Mouse (Mus musculus) midbrain, embryonic 14.5 days (tissue): Measurements from ENCODE around the gene Lamtor2. TPM values are rescaled to one million over a fixed set of nuclear protein-coding genes. Genes with fewer than 3 reads are reported as not detected.
"Not testable (repeated sequence)": the region's sequence is repeated elsewhere in the genome, so short reads cannot be mapped to it uniquely, and the experiment has no call there.

ENCODE experiments used
- ATAC-seq: fragments of 200-750 bp; cut with Nextera tagmentation; 2 replicates; pipeline ENCODE4 v1.8.0; 2017; ENCODE audit warnings: moderate number of reproducible peaks, moderate library complexity; ENCODE audit not compliant: low FRiP score, low TSS enrichment
- DNase-seq: peaks from one replicate; pipeline ENCODE4 v3.0.0-alpha.2; 2015
- H3K27ac ChIP-seq: fragments of 300-500 bp; sonication (generic); replicated peaks from 2 replicates; pipeline ENCODE4 v1.5.1; 2014; ENCODE audit warnings: mild to moderate bottlenecking, low read depth, low read length, moderate library complexity
- H3K27me3 ChIP-seq: fragments of 300-500 bp; sonication (generic); 2 replicates; pipeline ENCODE4 v1.6.1; 2014; ENCODE audit warnings: low read length, control low read depth, mixed read lengths; ENCODE audit not compliant: control insufficient read depth, insufficient read depth
- H3K36me3 ChIP-seq: fragments of 300-500 bp; sonication (generic); 2 replicates; pipeline ENCODE4 v1.6.1; 2014; ENCODE audit warnings: low read length, control low read depth; ENCODE audit not compliant: control insufficient read depth, insufficient read depth
- H3K4me1 ChIP-seq: fragments of 300-500 bp; sonication (generic); 2 replicates; pipeline ENCODE4 v1.6.1; 2014; ENCODE audit warnings: mild to moderate bottlenecking, antibody characterized with exemption, low read length, control low read depth; ENCODE audit not compliant: control insufficient read depth, insufficient read depth
- H3K4me2 ChIP-seq: fragments of 300-500 bp; sonication (generic); 2 replicates; pipeline ENCODE4 v1.6.1; 2014; ENCODE audit warnings: mild to moderate bottlenecking, low read length, moderate library complexity
- H3K4me3 ChIP-seq: fragments of 300-500 bp; sonication (generic); replicated peaks from 2 replicates; pipeline ENCODE4 v1.5.1; 2014; ENCODE audit warnings: low read depth, low read length
- H3K9ac ChIP-seq: fragments of 300-500 bp; sonication (generic); replicated peaks from 2 replicates; pipeline ENCODE4 v1.6.1; 2014; ENCODE audit warnings: mild to moderate bottlenecking, low read length, moderate library complexity
- H3K9me3 ChIP-seq: fragments of 300-500 bp; sonication (generic); 2 replicates; pipeline ENCODE4 v1.6.1; 2016; ENCODE audit warnings: low read length, control low read depth, mixed read lengths; ENCODE audit not compliant: control insufficient read depth
- WGBS: fragments of 180-500 bp; shearing (Covaris S2); extraction: QIAGEN DNeasy Blood & Tissue Kit; methylation state at CpG from one replicate; pipeline ENCODE4 v1.1.7; 2014; 5-methylcytosine and 5-hydroxymethylcytosine counted together
- polyA plus RNA-seq: library from polyadenylated mRNA; unstranded; fragments of >200 nt; fragmentation: Nextera tagmentation; extraction: Ambion mirVana; gene quantifications from 2 replicates; pipeline ENCODE4 v1.2.1, GENCODE M21; 2014

The Lamtor2 gene
- polyA plus RNA-seq = 93.4 and 154 TPM in 2 replicates

- Histone ChIP-seq H3K4me2 (peak within 1 kb of the TSS; percentile 91), H3K27ac (peak within 1 kb of the TSS; percentile 93), H3K4me3 (peak within 1 kb of the TSS; percentile 91), H3K4me1 (peaks cover 14% of the 10 kb centered on the region), H3K9ac (peak within 1 kb of the TSS; percentile 88), H3K9me3 (no peaks in the 10 kb centered on the region), H3K27me3 (no peaks in the 10 kb centered on the region), H3K36me3 (peaks cover 22% of the 10 kb centered on the region)
- DNase-seq = peak; percentile 99
- WGBS = under 1% methylated on average over 48 of the region's 48 CpGs
- ATAC-seq = peak; percentile 87
Observed at GRCm38 (mm10) chr3:88552676-88553524, at the start of gene Lamtor2. Gene Lamtor2 (minus strand): TSS chr3:88553074.

GRCm38 (mm10) chr3:88602466-88602865 lies 49.6 kb upstream of the Lamtor2 start:
- peaks cover 3% of the 10 kb centered on the region; the same call in 1 of the 2 replicates for H3K4me1 ChIP-seq
- WGBS = 65% methylated on average over 4 of the region's 4 CpGs
- no peak overlapping the region for H3K27ac ChIP-seq
- DNase-seq (no peak), ATAC-seq (no peak)
- no peak overlapping the region for H3K4me2 ChIP-seq
- no peaks in the 10 kb centered on the region for H3K9me3 ChIP-seq
- no peaks in the 10 kb centered on the region for H3K36me3 ChIP-seq
- no peaks in the 10 kb centered on the region for H3K27me3 ChIP-seq
- no peak overlapping the region for H3K4me3 ChIP-seq
- H3K9ac ChIP-seq = no peak overlapping the region

GRCm38 (mm10) chr3:88596547-88596946 lies 43.7 kb upstream of the Lamtor2 start:
- ATAC-seq = not testable (repeated sequence)

GRCm38 (mm10) chr3:88593893-88594580 lies 41.2 kb upstream of the Lamtor2 start:
- 68% methylated on average over 10 of the region's 10 CpGs for WGBS
- no peaks in the 10 kb centered on the region for H3K9me3 ChIP-seq
- no peaks in the 10 kb centered on the region for H3K27me3 ChIP-seq
- no peaks in the 10 kb centered on the region for H3K4me1 ChIP-seq
- ATAC-seq (no peak), DNase-seq (no peak)
- peaks cover 3% of the 10 kb centered on the region; the same call in 1 of the 2 replicates for H3K36me3 ChIP-seq
- no peak overlapping the region for H3K4me3 ChIP-seq
- H3K9ac ChIP-seq = no peak overlapping the region
- no peak overlapping the region for H3K27ac ChIP-seq
- no peak overlapping the region for H3K4me2 ChIP-seq

More at GRCm38 (mm10) chr3:88596547-88596946, 43.7 kb upstream of the Lamtor2 start:
- H3K9me3 ChIP-seq, H3K4me2 ChIP-seq, H3K27me3 ChIP-seq, H3K4me3 ChIP-seq, H3K36me3 ChIP-seq, DNase-seq, H3K27ac ChIP-seq, H3K9ac ChIP-seq, H3K4me1 ChIP-seq: not testable (repeated sequence)
- 85% methylated on average over 4 of the region's 4 CpGs for WGBS

GRCm38 (mm10) chr3:88592942-88593576 lies 40.2 kb upstream of the Lamtor2 start:
- H3K4me3 ChIP-seq = no peak overlapping the region
- H3K9ac ChIP-seq = no peak overlapping the region
- 75% methylated on average over 10 of the region's 10 CpGs for WGBS
- no peak overlapping the region for H3K4me2 ChIP-seq
- ATAC-seq (no peak), DNase-seq (no peak)
- peaks cover 12% of the 10 kb centered on the region for H3K36me3 ChIP-seq
- no peaks in the 10 kb centered on the region for H3K9me3 ChIP-seq
- H3K27me3 ChIP-seq = no peaks in the 10 kb centered on the region
- H3K27ac ChIP-seq = no peak overlapping the region
- no peaks in the 10 kb centered on the region for H3K4me1 ChIP-seq

- Histone ChIP-seq H3K4me1 (no peaks in the 10 kb centered on the region), H3K9ac (no peak overlapping the region), H3K27me3 (no peaks in the 10 kb centered on the region), H3K36me3 (peaks cover 21% of the 10 kb centered on the region), H3K9me3 (no peaks in the 10 kb centered on the region), H3K4me3 (no peak overlapping the region), H3K27ac (no peak overlapping the region), H3K4me2 (no peak overlapping the region)
- ATAC-seq (no peak; the same call in 1 of the 2 replicates), DNase-seq (peak; percentile 90)
- WGBS = 31% methylated on average over 9 of the region's 9 CpGs
Observed at GRCm38 (mm10) chr3:88591950-88592731, 39.3 kb upstream of the Lamtor2 start.

DNA sequence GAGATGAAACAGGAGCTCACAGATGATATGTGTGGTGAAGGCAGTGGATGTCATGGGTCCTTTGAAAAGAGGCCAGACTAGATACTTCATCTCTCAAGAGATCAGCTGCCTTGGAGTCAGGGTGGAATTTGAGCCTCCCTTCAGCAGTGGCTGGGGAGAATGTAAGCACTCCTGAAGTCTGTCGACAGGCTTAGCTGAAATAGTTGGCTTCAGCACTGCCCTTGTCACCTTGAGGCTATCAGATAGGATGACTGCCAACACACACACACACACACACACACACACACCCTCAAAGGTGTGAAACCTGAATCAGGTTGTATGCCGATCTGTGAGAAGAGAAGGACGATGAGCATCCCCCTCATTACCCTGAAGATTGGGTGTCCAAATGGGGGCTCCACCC lies 38.2 kb upstream of the Lamtor2 start:
- WGBS = 49% methylated on average over 3 of the region's 3 CpGs
- no peak overlapping the region for H3K4me3 ChIP-seq
- no peaks in the 10 kb centered on the region for H3K4me1 ChIP-seq
- peaks cover 32% of the 10 kb centered on the region for H3K36me3 ChIP-seq
- H3K9me3 ChIP-seq = no peaks in the 10 kb centered on the region
- no peak for DNase-seq
- H3K9ac ChIP-seq = no peak overlapping the region
- H3K4me2 ChIP-seq = no peak overlapping the region
- no peak for ATAC-seq
- H3K27me3 ChIP-seq = no peaks in the 10 kb centered on the region
- H3K27ac ChIP-seq = no peak overlapping the region

DNA sequence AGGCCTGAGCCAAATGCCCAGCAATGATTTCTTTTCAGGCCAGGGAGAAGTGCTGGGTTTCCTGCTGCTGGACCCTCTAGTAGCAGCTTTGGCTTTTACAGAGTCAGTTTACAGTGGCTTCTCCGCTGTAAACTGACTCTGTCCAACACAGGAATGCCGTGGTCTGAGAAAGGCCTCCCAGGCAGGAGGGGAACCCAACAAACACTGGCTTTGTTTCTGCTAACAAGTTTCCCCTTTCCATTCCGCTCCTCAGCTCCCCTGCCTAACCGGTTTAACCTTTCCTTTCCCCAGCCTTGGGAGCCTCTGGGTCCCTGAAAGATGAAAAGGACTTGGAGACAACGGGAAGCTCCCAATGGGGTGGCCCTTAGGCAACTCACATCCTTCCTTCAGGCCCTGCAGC lies 37.4 kb upstream of the Lamtor2 start:
- no peak for DNase-seq
- no peak for ATAC-seq
- H3K4me1 ChIP-seq = no peaks in the 10 kb centered on the region
- H3K27me3 ChIP-seq = no peaks in the 10 kb centered on the region
- H3K9ac ChIP-seq = no peak overlapping the region
- no peak overlapping the region for H3K4me3 ChIP-seq
- no peaks in the 10 kb centered on the region for H3K9me3 ChIP-seq
- 28% methylated on average over 5 of the region's 5 CpGs for WGBS
- peaks cover 37% of the 10 kb centered on the region for H3K36me3 ChIP-seq
- no peak overlapping the region for H3K27ac ChIP-seq
- H3K4me2 ChIP-seq = no peak overlapping the region
